Mouse (Mus musculus) thymus, postnatal 4 days (tissue): ENCODE measurements at regions not wholly inside any gene's neighbourhood (a gene's known extent, or its start where the extent isn't known, plus 50 kb on each side); places are given as distances from the start of the nearest gene placed in this dataset.

ENCODE experiments used
- DNase-seq: peaks from one replicate; pipeline ENCODE4 v3.0.0; 2021

DNA sequence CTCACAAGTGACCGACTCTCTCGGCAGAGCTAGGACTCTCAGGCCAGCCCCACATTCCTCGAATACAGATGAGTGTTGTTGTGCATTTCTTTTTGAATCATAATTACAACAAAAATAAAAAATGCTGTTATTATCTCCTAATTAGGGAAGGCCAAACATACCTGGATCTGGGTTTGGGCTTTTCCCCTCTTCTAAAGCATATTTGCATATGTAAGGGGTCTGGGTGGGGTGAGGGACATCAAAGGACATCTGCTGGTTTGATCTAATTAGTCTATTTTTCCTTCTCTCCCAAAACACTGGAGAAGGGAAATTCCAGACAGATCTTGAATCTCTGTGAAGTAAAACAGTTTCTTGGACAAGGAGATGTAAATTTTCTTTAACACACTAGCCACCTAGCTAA is 85.3 kb downstream of the Tfap2a start:
- no peak for DNase-seq

DNA sequence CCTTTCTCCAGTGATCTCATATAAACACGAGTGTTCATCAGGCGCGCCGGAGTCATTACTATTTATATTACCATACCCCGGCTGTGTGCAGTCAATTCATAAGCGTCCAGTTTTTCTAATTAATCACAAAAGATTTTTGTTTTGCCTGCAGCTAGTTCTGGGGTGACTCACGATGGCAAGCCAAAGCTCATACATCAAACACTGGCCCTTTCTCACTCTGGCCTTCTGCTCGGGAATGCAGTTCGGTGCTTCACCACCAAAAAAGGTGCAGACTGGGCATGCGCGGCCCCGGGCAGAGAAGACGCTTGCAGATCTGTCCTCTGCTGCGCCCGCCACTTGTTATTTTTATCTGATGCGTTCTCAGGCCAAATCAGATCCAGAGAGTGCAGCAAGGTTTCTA is 87.1 kb downstream of the Tfap2a start:
- DNase-seq, result peak; percentile 26

GRCm38 (mm10) chr13:40650036-40650709 is 88.0 kb downstream of the Tfap2a start:
- DNase-seq, result no peak

GRCm38 (mm10) chr13:40649096-40650035 is 88.8 kb downstream of the Tfap2a start:
- DNase-seq, result no peak

DNA sequence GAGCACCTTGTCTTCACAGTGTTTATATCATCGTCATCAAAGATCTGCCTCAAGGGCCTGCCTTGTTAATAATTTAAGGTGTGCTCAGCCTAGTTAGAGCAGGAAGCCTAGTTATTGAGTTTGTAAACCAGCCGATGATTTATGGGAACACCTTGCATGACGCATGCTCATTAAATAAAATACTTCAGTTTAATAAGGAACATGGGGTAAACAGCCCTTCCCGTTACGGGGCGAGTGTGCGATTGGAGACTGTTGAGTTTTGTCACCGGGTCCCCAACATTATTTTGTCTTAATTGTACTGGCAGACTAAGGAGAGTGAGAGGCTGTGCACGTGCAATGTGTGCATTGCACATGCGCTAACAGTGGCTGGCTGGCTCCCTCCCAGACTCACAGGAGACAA is 92.0 kb downstream of the Tfap2a start:
- no peak for DNase-seq

- DNase-seq, result no peak
Measured at GRCm38 (mm10) chr13:40645646-40646045, 92.5 kb downstream of the Tfap2a start.

DNA sequence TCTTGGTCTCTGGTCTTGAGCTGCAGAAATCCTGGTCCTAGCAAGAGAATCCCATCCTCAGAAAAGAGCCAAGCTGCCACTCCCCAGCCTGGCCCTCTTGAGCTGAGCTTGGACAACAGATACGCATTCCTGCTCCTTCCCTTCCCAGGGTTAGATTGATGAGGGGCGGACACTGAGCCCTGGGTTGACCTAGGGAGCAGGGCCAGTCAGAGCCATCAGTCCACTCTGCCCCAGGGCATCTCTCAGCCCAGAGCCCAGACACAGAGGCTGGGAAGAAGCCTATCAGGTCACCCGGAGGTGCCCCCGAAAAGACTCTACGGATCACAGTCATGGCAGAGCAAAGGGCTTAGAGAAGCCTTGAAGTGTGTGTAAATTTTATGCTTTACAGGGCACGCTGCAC is 95.2 kb downstream of the Tfap2a start:
- DNase-seq, result no peak

- no peak for DNase-seq
Measured at GRCm38 (mm10) chr13:40637269-40637668, 100.9 kb downstream of the Tfap2a start.

GRCm38 (mm10) chr13:40617881-40618280 is 120.3 kb downstream of the Tfap2a start:
- DNase-seq, result no peak

DNA sequence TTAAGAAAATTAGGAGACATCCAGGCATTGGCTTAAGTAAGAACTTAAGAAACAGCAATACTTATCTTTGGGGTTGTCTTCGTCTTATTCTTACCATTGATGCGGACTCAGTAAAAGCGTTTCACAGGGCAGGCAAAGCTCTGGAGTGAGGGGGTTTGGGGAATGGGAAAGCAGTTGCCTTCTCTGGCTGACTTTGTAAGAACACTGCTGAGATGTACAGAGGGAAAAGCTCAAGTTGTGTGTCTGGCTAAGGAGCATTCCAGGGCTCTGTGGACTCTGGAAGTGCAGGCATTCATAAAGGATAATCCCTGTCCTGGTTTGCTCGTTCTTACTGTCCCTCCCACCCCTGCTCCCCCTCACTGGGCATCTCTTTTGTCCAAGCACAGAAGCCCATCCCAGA is 129.7 kb downstream of the Tfap2a start:
- DNase-seq, result no peak

DNA sequence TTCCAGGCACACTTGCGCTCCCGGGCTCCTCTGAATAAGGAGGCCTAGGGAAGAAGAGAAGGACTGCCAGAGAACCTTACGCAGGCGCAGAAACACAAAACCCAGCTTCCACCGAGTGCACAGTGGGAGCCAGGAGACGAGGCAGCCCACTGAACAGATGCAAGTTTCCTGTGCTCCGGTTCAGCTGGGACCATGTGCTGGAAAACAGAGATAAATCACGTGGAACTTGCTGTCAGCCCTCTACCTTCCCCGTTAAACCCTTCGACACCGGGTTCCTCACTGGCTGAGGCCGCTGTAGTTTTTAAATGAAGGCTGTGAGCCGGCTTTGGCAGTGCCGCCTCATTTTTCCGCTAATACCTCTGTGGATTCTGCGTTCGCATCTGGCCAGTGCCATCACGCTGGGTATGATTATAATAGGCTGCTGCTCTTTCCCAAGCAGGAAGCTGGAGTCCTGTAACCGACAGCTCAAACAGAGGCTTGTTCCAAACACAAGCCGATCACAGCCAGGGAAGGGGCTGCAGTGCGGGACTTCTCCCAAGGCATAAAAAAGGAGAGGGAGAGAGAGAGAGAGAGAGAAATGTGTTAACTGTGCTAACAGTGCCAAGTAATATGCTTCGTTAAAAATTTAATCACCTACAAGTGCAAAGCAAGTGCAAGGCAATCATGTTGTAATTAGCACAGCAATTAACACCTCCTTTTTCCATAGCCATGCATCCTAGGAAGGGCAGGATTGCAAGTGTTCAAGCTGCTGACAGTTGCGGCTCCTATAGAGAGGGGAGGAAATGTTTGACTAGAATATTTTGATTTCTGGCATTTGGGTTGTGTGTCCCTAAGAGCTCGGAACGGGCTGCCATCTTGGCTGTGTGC is 131.5 kb downstream of the Tfap2a start:
- DNase-seq, result no peak

GRCm38 (mm10) chr13:40605686-40606404 is 132.3 kb downstream of the Tfap2a start:
- DNase-seq, result no peak

GRCm38 (mm10) chr13:40574981-40575745 is 163.0 kb downstream of the Tfap2a start:
- DNase-seq, result no peak

GRCm38 (mm10) chr13:40569461-40569860 is 168.7 kb downstream of the Tfap2a start:
- no peak for DNase-seq

GRCm38 (mm10) chr13:40567821-40568220 is 170.4 kb downstream of the Tfap2a start:
- DNase-seq, result no peak

GRCm38 (mm10) chr13:40564351-40564750 is 173.8 kb downstream of the Tfap2a start:
- DNase-seq, result no peak

DNA sequence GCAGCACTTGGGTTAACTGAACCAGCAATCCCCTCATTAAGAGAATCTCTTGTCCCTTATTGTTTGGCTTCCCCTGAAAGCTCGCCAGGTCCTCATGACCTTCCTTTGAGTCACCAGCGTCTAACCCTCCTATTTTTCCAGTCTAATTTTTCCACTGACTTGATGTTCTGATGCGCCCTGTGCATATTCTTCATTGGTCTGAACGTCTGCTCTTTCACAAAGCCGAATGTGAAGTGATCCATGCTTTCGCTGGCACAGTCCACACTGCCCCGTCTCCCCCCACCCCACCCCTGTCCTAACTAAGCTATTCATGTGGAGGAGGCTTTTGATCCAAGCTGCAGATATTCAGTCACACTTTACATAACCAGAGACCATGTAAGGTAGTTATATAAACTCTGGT is 183.8 kb downstream of the Tfap2a start:
- no peak for DNase-seq

GRCm38 (mm10) chr13:40525501-40525900 is 164.3 kb upstream of the Ofcc1 start:
- DNase-seq, result no peak

DNA sequence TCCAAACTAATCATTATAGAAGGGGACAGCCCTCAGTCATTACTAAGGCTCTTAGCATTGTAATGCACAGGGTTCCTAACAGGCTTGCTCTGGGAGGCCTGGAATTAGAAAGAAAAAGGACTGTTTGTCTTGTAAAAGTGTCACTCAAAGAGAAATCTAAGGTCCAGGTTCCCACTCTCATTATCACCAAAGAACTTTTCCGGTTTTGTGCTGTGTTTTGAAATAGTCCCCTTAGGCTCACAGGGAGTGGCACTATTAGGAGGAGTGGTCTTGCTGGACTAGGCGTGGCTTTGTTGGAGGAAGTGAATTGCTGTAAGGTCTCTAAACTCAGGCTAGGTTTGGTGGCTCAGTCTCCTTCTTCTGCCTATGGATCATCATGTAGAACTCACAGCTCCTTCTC is 161.9 kb upstream of the Ofcc1 start:
- DNase-seq, result no peak

GRCm38 (mm10) chr13:40518180-40518579 is 156.9 kb upstream of the Ofcc1 start:
- no peak for DNase-seq

DNA sequence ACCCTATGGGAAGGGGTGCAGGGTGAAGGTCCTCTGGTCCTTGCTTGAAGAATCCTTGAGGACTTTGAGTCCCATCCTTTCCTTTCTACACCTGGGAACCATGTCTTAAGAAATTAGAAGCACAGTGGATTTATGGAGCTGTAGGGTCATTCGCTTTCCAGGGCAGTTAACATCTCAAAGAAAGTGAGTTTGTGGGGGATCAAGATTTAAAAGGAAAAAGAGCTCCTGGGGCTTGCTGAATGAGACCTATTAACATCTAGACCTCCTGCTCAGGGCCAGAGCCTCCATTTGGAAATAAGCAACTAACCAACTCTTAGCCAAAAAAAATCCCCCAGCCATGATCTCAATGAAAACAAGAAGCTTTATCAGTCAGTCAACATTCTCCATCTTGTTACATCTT is 148.0 kb upstream of the Ofcc1 start:
- DNase-seq, result no peak

DNA sequence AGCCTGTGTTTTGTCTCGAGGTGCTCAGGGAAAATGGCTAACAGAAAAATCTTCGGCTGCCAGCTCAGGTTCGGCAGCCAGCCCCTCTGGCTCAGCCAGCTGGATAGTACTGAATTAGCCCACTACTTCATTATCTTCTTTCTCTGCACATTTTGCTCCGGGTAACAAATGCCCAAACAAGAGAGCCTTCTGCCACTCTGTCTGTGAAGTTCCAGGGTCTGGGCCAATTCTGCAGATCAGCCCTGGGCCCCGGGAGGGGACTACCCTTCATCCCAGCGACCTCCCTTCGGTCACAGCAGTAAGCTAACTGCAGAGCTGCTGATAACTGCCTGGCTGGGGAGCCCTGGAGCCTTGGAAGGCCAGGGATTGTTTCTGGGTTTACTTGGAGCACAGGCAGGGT is 119.6 kb upstream of the Ofcc1 start:
- no peak for DNase-seq
